ENCODE assay signal across 8 mouse cellular contexts in genomic region chr13:62785199-62786134, GRCm38 (mm10). TPM values are rescaled to one million over a fixed set of nuclear protein-coding genes. Genes with fewer than 3 reads are reported as not detected.
DNase-seq lines count a peak whose midpoint lies in the region; ATAC-seq lines count a peak whose summit lies in the region.
"Not testable (repeated sequence)": the region's sequence is repeated elsewhere in the genome, so short reads cannot be mapped to it uniquely, and the experiment has no call there.

TSS of gene Gm5141 (minus strand) at chr13:62785808.

- H3K4me2 ChIP-seq in hindbrain, embryonic 16.5 days (ENCODE audit: low read length), result peak within 1 kb of the TSS; percentile 78

- not testable (repeated sequence) for H3K36me3 ChIP-seq in hindbrain, embryonic 16.5 days (ENCODE audit: control insufficient read depth, insufficient read depth, low read length)

- H3K9ac ChIP-seq in hindbrain, embryonic 16.5 days (ENCODE audit: low read depth, low read length), result peak within 1 kb of the TSS; percentile 64

- H3K27ac ChIP-seq in hindbrain, embryonic 16.5 days (ENCODE audit: low read depth, low read length), result not testable (repeated sequence)

- peak; percentile 66 for DNase-seq in R1 (ENCODE audit: low read depth, low spot score)
- peak; percentile 34 to 61 for DNase-seq in cerebellum, postnatal 36 days
- peak; percentile 69 to 71 for DNase-seq in frontal cortex, postnatal 36 days (ENCODE audit: low spot score in 2 of 2)
- DNase-seq in layer of hippocampus, postnatal 36 days, result peak; percentile 51 to 61
- peak; percentile 44 for DNase-seq in lung, postnatal 14 days
- DNase-seq in ovary, postnatal 36 days (ENCODE audit: low spot score), result peak; percentile 32
- peak; percentile 37 for DNase-seq in thymus, postnatal 14 days

- not testable (repeated sequence) for H3K9me3 ChIP-seq in hindbrain, embryonic 16.5 days (ENCODE audit: control insufficient read depth, low read length)

- ATAC-seq in hindbrain, embryonic 16.5 days, result peak; percentile 100

- H3K4me1 ChIP-seq in hindbrain, embryonic 16.5 days (ENCODE audit: control insufficient read depth, insufficient read depth, low read depth, low read length), result not testable (repeated sequence)

- not testable (repeated sequence) for H3K27me3 ChIP-seq in hindbrain, embryonic 16.5 days (replicated peaks; ENCODE audit: control insufficient read depth, insufficient read depth, low read length)

- peak within 1 kb of the TSS; percentile 47 for H3K4me3 ChIP-seq in hindbrain, embryonic 16.5 days (ENCODE audit: low read length)

- WGBS in hindbrain, embryonic 16.5 days, result 5% methylated on average over 18 of the region's 23 CpGs

RNA-seq across cellular contexts. Expression of gene Gm5141, which starts in this region (rescaled TPM):
- polyA plus RNA-seq in hindbrain, embryonic 16.5 days (2015; fragmentation: Nextera tagmentation; extraction: Ambion mirVana), result 9.9 and 10.7 TPM in 2 replicates
- 1 to 10 TPM; 6.5 to 8.8 TPM for total RNA-seq in layer of hippocampus, postnatal 36 days (2021)
